Mouse (Mus musculus) megakaryocyte, embryonic 14.5 days (primary cell): ENCODE results near the gene Naa60.

Source experiments
- FLI1 ChIP-seq: IDR thresholded peaks from 2 replicates; pipeline ENCODE4 v1.6.1; 2012; ENCODE audit warnings: low read length, inconsistent platforms, mixed read lengths
- GATA1 ChIP-seq: IDR thresholded peaks from 3 replicates; pipeline ENCODE4 v1.6.1; 2012; ENCODE audit warnings: mixed read lengths, low read length, inconsistent platforms, borderline replicate concordance

- no peak for TF ChIP-seq GATA1
- no peak for TF ChIP-seq FLI1
Measured at GRCm38 (mm10) chr16:3896046-3896445, 23.9 kb downstream of the Naa60 start.
